Mouse (Mus musculus): ENCODE results near the gene Klhl22.

Gene Klhl22

DNA sequence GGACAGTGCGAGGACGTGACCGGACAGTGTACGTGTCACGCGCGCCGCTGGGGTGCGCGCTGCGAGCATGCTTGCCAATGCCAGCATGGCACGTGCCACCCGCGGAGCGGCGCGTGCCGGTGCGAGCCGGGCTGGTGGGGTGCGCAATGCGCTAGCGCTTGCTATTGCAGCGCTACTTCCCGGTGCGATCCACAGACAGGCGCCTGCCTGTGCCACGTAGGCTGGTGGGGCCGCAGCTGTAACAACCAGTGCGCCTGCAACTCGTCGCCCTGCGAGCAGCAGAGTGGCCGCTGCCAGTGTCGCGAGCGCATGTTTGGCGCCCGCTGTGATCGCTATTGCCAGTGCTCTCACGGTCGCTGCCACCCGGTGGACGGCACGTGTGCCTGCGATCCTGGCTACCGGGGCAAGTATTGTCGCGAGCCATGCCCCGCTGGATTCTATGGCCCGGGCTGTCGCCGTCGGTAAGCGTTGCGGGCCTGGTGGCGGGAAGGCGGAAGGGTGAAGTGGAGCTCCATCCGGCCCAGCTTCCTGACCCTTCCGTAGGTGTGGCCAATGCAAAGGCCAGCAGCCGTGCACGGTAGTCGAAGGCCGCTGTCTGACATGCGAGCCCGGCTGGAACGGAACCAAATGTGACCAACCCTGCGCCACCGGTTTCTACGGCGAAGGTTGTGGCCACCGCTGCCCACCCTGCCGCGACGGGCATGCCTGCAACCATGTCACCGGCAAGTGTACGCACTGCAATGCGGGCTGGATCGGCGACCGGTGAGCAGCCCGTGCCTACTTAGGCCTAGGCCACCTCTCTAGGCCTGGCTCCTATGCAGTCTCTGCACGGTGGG is 43.6 kb downstream of the Klhl22 start:
- no peak for DNase-seq

DNA sequence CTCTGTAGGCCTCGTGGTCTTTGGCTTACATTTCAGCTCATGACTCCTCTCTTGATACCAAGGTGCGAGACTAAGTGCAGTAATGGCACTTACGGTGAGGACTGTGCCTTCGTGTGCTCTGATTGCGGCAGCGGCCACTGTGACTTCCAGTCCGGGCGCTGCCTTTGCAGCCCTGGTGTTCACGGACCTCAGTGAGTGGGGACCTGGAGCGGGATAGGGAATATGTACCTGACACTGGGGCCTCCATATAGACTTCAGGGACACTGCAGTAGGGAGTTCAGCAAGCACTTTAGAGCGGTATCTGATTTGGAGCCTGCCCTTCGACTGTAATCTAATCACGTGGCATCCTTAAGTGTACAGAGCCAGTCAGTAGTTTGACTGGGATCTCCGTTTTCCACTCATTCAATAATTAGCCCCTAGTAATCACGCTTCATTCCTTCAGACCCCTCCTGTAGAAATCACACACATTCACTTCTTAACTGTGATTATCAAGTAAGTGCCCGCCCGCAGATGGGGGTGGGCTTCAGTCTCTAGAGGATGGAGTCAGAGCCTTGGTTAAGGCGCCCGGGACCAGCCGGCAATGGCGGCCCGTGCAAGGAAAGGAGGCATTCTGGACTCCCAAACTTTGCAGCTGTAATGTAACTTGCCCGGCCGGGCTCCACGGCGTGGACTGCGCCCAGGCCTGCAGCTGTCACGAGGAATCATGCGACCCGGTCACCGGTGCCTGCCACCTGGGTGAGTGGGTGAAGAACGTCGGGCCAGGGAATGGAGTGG is 44.4 kb downstream of the Klhl22 start:
- no peak for DNase-seq

DNA sequence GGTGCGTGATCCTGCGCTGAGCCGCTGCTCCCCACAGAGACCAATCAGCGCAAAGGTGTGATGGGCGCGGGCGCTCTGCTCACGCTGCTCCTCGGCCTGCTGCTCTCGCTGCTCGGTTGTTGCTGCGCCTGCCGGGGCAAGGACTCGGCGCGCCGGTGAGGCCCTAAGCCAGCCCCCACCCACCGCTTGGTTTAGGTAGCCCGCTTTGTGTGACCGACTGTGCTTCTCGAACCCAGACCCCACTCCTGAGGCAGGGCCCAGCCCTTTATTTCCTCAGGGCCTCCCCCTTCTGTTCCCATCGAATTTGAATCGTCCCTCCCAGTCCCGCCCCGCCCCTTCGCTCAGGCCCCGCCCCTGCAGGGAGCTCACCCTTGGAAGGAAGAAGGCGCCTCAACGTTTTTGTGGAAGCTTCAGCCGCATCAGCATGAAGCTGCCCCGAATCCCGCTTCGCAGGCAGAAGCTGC is 45.1 kb downstream of the Klhl22 start:
- peak; percentile 29 for DNase-seq

DNA sequence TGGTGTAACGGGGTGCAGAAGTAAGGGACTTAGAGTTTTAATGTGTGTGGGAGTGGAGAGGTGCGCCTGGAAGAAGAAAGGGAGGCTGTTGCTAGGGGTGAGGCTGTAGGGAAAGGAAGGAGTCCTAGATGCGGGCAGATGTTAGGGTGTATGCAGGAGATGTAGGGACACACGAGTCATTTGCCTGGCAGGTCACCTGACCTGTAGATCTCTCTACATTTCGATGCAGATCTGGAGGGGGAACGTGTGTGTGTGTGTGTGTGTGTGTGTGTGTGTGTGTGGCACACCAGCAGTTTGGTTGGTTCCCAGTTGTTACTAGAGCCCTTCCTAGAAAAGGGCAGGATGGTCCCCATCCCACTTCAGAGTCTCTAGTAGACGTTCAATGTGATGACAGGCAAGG is 45.6 kb downstream of the Klhl22 start:
- DNase-seq: no peak

DNA sequence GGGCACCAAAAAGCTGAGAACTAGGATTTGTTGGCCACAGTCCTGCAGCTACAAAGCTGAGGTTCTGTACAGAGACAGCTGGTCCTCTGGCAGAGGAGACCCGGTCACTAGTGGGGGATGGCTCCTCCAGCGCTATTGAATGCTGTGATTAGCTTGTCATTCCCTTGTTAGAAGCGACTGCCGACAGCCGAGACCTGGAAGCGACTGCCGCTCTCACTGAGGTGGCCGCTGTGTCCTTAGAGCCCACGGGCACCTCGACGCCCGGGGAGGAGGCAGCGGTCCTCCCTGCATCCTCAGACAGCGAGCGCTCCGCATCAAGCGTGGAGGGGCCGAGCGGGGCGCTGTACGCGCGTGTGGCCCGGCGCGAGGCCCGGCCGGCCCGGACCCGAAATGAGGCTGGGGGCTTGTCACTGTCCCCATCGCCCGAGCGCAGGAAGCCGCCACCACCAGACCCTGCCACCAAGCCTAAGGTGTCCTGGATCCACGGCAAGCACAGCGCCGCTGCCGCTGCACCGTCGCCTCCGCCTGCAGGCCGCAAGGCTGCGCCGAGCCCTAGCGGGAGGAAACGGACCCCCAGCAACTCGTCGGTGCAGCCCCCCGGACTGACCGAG is 47.3 kb downstream of the Klhl22 start:
- DNase-seq: no peak

DNA sequence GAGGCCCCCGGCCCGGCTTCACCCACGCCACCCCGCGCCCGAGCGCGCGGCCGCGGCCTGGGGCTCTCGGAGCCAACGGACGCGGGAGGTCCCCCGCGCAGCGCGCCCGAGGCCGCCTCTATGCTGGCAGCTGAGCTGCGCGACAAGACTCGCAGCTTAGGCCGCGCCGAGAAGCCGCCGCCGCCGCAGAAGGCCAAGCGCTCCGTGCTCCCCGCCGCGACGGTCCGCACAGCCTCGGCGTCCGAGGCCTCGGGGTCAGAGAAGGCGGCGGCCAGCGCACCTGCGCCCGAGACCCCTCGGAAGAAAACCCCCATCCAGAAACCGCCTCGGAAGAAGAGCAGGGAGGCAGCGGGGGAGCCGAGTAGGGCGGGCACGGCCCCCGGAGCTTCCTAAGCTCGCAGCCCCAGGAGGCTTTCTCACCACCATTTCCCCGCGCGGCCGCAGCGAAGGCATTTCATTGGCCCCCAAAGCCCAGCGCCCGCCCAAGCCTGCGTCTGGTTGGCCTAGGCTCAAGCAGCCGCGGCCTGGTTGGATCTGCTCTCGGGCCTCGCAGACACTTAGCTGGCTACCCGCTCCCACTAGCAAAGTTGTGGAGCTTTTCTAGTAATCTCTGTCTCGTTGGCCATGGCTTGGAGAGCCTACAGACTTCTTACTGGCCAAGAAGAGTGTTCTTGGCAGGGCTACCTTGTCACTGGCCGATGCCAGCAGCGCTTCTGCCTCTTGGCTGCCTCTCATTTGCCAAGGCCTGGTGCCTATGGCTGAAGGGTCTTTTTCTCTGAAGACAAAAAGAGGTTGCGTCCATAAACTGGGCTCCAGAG is 48.0 kb downstream of the Klhl22 start:
- DNase-seq: peak; percentile 95

DNA sequence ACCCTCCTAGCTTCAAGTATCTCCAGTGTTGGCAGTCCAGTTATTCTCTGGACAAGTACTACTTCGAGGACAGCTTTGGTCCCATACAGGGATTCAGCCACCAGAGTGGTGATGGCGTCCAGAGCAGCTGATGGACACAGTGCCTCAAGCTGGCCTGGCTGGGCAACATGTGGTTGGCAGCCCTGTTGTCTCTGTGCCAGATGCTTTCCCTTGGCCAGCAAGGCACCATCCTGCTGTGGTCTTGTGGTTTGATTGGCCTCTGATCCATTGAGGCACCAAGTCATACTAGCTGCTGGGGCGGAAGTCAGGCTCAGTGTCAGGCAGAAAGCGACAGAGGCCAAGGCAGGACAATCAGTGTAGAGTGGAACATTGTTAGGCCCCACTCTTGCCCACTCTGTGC is 49.7 kb downstream of the Klhl22 start:
- DNase-seq: no peak

DNA sequence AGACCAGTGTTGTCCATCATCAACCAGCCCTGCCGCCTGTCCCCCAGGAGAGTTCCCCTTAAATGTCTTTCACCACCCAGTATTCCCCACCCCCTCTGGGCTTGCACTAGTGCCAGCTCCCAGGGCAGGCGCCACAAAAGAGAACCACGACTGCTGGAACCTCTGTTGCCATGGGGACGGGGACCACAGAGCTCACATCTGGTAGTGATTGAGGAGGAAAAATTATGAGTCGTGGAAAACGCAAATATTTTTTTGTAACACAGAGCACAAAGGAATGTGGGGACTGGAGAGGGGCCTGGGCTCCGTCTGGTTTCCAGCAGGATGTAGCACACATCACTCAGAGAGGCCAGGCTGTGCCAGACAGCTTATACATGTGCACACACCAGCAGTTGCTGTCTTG is 50.3 kb downstream of the Klhl22 start:
- DNase-seq: no peak

DNA sequence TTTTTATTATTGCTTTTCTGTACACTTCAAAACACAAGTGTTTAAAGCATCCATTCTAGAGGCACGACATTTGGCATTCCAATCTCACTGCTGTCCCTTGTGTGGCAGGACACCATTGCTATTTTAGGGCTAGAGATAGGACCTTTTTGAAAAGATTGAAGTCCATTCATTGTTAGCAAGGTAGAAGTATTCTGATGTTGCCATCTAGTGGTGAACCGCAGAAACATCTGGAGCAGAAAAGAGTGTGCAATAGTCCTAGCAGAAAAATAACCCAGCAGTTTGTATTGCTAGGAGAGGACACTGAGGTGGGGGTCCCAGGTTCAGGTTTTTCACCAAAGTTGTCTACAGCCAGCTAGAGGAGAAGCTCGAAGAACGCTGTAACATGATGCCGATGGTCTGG is 52.7 kb downstream of the Klhl22 start:
- no peak for DNase-seq

DNA sequence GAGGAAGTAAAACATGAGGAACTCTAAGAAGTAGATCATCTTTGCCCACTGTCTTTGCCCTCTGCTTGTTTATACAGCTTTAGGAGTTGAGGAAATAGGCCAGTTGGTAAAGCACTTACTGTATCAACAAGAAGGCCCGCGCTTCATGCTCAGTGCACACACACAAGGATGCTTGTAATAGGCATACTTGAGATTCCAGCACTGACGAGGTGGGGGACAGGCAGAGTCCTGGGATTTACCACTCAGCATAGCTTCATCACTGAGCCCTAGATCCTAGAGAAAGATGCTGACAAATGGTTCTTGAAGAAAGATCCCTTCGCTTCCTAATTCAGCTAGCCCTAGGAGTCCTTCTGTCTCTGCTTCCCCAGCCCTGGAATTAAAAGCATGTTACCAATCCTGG is 53.8 kb downstream of the Klhl22 start:
- DNase-seq: no peak

DNA sequence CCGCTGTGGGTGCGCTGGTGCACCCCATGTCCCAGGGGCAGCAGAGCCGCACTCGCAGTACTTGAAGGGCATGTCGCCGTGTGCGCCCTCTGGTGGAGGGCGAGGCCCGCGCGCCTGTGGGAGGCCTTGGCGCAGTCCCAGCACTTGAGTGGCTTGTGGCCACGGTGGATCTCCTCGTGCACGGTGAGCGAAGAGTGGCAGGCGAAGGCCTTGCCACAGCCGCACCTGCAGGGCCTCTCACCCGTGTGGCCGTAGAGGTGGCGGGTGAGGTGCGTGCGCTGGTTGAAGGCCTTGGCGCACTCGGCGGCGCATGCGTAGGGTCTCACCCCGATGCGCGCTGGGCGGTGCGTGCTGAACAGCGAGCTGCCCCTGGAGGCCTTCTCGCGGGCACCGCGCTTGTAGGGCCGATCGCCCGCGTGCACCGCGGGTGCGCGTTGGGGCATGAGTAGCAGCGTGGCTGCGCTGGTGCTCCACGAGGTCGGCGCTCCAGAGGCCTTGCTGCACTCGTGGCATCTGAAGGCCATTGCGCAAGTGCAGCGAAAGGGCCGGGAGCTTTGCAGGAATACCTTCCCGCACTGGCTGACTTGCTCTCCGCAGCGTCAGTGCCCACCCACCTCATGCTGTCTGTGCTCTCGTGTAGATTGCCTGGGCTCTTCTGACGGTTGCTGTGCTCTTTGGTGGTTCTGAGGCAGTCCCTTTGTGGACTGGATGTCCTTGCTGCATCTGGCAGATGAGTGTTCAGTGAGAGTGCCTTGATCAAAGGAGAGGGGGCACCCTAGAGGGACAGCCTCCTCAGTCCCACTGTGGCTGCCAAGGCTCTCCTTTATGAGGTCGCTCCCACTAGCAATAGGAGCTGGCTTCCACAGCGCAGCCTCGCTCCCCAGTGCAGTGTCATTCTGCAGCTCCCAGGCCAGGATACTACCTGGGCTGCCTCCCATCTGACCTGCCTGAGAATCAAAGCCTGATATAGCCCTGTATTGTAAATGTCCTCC is 56.3 kb downstream of the Klhl22 start:
- DNase-seq: peak; percentile 76

DNA sequence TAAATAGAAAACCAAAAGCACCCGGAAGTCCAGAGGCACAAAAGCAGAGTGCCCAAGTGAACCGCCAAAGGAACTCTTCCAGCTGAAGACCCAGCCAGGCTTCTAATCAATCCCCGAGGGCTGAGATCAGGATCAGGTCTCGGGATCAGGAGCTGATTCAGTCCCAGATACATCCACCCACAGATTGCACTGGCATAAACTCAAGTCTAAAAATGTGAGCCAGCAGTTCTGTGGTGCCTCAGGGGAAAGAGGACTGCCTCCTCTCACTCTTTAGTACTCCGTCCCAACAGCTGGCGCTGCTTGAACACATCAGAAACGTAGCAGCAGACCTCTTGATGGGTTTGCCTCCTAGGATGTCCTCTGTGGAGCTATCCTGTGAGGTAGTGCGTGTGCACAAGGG is 57.1 kb downstream of the Klhl22 start:
- DNase-seq: no peak

DNA sequence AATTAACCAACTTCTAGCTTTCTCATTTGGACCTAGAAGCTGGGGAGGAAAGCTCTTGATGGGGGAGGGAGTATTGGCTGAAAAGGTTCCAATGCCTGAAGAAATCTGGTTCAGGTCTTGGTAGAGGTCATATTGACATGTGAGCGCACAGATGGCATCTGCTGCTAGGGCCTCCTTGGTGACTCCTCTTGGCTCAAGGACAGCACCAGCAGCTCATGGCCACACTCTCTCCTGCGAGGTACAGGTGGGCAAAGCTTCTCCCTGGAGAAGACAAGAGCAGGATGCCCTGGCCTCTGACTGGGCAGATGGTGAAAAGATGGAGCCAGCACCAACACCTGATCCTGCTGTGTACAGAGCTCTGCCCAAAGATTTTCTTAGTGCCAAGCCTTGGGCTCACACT is 67.1 kb downstream of the Klhl22 start:
- DNase-seq: no peak

DNA sequence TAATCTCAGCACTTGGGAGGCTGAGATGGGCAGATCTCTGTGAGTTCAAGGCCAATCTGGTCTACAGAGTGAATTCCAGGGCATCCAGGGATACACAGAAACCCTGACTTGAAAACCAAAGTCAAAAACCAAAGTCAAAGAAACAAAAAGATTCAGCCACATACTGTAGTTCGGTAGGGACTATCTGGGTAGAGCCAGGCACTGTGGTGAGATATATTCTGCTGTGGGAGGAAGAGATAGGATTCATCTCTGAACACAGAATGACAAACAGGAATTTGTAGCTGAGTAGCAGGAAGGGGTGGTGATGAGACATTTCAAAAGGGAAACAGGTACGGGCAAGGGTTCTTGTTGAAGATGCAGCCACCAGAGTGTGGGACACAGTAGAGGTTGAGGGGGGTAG is 68.8 kb downstream of the Klhl22 start:
- no peak for DNase-seq

DNA sequence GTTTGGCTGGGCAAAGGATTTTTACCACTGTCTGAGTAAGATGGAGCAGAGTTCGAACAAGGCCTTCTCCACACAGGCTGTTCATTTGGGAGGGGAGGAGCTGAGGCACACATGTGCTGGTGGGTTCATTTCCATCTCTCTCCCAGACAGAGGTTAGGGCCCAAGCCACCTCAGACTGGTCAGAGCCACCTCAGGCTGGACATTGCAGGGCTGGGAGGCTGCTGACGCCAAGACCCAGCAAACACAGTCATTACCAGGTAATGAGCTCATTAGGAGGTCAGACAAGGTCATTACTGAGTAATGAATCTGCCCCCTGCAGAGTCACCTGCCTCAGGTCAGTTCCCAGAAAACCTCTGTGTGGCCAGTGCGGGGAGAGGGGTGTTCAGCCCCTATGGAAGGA is 69.4 kb downstream of the Klhl22 start:
- no peak for DNase-seq

DNA sequence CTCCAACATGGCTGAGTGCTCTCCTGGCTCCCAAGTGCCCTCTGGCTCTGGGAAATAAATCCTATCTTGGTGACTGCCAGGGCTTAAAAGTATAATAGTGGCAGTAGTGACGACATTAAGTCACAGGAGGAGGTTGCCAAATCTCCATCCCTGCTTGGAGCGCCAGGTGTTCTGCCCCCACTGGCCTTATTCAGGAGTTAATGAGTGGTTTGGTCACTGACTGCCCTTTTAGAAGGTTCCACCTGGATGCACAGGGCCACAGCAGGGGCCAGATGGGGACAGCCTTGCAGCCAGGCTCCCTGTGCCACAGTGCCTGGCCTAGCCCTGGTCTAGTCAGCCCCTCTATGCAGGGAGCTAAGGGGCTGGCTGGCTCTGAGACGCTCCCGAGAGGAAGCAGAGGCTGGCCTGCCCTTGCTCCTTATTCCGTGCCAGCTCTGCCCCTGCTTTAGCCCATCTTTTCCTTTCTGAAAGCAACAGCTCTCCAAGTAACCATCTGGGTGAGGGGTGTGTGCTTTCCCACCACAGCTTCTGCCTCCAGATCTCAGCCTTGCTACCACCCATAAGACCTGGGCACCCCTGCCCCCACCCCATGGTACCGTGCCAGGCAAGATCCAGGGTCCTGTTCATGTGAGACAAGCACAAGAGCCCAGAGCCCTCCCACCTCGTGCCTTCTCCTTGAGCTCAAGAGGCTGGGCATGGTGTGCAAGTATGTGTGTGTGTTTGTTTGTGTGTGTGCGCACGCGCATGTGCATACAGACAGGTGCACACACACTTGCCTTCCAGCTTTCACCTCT is 71.2 kb downstream of the Klhl22 start:
- no peak for DNase-seq

DNA sequence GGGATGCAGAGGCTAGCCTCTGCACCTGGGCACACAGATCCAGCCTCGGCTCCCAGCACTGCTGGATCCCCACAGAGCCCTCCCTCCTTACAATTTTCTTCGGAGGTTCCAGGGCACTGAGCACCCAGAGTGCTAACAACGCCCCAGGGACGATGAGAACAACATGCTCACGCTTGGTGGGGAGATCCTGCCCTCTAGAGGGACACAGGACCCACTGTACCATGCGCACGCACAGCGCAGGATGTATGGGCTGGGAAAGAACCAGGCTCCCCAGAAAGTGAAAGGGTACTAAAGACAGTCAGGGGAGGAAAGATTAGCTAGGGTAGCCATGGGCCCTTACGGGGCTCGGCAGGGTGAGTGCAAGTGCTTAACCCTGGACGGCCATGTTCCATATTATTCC is 72.4 kb downstream of the Klhl22 start:
- no peak for DNase-seq

DNA sequence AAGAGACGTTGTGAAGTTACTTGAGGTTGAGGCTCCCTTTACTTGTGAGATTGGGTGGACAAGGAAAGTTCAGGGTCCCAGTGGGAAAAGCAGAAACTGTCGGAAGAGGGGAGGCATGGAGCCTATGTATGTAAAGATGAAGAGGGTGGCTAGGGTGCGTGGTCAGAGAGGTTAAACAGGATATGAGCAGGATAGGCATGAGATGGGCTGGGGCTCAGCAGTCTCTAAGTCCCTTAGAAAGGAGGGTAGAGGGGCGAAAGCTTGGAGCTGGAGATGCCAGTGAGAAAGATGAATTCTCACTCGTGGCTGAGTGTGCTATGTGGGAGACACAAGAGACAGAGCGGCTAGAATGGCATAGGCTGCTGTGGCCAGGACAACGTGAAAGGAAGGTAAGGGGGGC is 73.4 kb downstream of the Klhl22 start, which contains the start of gene B830017H08Rik:
Gene B830017H08Rik (plus strand): TSS at position 301 of the 400 bp plus-strand sequence.
- DNase-seq: no peak

DNA sequence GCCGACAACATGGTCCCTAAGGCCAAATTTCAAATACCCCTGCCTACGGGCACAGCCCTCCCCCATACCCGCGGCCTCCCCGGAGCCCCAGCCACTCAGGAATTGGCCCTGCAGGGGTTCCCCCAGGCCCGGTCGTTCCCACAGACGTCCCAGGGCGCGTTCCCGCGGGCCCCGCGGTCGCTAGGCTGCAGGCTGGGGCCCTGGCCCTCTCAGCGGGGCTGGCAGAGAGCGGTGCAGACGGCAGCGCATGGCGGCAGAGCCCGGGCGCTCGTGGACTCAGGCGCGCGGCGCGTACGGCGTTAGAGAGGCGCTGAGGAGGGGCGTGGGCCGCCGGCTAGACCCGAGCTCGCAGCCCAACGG is 73.9 kb downstream of the Klhl22 start:
- no peak for DNase-seq

DNA sequence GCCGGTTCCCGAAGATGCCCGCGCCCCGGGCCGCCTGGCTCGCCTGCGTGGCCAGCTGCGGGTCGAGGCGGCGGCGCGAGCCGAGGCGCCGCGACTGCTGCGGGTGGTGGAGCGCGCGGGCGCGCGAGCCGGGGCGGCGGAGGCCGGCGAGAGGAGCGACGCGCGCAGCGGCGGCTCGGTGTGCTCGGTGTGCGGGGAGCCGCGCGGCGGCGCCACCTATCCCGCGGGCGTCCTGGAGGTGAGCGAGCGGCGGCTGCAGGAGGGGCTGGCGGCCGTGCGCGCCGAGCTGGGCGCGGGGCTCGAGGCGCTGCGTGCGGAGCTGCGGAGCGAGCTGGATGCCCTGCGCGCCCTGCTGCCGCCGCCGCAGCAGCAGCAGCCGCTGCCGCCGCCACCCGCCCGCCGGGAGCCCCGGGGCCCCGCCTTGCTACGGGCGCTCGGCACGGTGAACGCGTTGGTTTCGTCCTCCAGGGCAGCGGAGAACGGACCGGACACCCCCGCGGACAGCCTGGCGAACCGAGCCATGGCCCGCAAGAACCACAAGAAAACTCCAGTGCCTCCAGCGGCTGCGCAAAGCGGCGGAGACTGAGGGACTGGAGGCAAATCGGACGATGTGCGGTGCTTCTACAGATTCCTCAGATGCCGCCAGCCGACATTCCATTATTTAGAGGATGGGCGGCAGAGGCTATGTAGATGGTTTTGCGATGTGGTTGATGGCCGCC is 74.4 kb downstream of the Klhl22 start:
- DNase-seq: no peak
